Mouse (Mus musculus): ENCODE data around the gene Col6a5.

Gene Col6a5

DNA sequence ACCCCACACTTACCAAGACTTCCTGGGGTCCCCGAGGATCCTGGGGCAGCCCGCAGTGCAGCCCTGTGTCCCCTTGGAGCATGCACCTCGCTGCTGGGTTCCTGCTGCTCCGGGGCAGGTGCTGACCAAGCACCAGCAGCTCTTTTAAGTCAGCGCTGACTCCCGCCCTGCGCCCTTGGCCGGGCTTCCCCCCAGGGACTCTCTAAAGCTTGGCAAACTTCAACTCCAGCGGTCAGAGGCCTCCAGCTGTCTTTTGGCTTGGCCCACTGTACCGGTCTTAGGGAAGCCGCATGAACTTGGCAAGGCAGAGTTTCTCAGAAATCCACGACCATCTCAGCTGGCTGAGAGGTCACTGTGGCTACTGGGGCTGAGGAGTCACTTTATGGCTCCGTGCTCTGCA lies at the start of gene Col6a5:
Gene Col6a5 (minus strand): TSS at position 111 of the 400 bp plus-strand sequence.
- no peak for DNase-seq (ENCODE audit: low read depth, low spot score)

DNA sequence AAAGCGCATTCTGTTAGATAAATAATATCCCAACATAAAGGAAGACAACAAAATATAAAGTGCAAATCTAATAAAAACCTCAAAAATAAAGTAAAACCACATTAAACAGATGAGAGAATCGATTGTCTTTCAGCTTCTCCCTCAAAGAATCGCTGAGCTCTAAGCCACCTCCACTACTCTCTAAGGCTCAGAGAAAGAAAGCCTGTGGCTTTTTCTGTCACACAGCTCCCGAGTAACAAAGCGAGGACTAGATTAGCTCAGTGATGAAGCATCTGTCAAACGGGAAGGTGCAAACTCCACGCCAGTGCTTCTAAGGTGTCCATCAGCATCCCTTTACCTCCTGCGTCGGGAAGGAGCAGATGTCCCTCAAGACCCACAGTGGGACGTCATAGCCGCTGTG lies 37.5 kb upstream of the Col6a5 start:
- no peak for DNase-seq (ENCODE audit: low read depth, low spot score)

DNA sequence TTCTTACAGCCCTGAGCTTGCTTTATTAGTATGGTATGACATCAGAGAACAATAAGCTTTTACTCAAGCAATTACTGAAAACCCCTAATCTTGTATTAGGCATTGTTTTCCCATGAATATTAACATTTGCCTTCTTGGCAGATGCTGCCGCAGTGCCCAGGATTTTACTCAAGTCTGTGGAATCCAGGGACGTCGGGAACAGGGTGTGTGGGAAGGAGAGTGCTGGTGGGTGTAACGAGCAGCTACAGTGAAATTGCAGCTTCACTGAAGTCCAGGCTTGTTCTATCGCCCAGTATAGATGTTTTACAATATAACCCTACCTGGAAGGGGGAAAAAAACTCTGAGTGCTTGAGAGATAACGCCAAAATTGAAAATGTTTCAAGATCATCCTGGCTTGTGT lies 32.0 kb upstream of the Col6a5 start:
- DNase-seq (ENCODE audit: low read depth, low spot score) = no peak

DNA sequence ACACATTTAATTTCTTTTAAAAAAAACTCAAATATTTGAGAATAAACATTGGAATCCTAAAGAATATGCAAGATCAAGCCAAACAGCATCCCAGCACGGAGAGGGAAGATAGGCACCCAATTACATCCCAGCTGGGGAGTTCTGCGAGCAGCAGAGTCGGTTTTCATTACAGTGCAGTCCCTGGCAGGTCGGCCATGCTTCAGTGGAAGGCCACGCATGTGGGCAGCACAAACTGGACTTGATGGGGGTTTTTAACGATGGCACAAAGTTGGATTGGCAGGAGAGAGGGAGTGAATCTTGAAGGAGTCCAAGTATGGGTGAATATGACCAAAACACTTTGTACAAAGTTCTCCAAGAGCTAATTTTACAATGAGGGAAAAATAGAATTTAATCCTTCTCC lies 29.7 kb upstream of the Col6a5 start:
- DNase-seq (ENCODE audit: low read depth, low spot score) = no peak

DNA sequence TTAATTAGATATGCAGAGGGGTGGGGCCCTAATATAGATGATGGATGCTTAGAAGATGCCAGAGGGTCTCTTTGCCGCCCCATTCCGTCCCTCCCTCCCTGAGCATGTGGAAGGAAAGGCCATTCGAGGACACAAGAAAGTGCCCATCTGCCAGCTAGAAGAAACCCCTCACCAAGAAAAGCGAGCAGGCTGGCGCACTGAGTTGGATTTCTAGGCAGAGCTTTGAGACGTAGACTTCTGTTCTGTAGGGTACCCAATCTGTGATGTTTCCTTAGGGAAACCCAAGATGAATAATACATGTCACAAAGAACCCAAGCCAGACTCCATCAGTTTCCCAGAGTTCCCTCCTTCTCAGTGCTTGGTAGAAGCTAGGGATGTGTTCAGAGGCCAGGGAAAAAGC lies 29.0 kb upstream of the Col6a5 start:
- no peak for DNase-seq (ENCODE audit: low read depth, low spot score)

DNA sequence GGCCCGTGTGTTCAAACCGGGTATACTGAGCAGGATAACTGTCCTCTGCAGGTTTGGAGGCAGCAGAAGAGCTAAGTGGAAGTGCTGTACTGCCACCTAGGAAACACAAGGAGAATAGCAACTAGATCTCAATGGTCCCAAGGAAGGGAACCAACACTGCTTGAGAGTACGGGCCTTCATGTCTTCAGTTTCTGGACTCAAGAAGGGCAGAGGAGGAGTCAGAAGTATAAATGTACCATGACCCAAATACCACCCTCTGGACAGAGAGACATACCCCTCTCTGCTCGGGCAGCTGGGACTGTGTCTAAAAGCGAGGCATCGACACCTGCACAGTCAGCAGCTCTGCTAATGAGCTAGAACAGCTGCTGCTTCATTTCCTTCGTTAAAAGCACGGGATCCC lies 27.7 kb upstream of the Col6a5 start:
- peak; percentile 43 for DNase-seq (ENCODE audit: low read depth, low spot score)

DNA sequence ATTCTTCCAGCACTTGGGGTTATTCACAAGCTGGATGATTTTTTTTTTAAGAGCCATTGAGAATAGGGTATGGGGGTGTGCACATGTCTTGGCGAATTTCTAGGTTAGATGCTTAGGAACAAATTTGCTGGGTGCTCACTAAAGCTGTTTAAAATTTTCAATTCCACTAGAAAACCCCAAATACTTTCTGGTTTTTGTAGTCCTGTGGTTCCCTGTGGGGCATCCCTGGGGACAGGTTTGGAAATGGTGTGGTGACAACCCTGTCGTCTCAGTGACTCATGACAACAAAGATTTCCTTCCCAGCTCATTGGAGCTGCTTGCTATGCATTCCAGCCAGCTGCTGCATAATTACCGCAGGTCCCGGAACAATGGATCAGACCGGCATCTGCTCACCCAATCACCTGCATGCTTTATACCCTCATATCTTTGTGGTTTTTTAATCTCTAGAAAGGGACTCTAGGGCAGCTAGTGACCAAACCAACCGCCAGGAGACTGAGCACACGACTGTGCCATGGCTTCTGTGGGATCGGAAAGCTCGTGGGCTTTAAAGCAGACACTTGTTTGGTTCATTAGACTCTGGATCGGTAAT lies 24.6 kb upstream of the Col6a5 start:
- no peak for DNase-seq (ENCODE audit: low read depth, low spot score)

DNA sequence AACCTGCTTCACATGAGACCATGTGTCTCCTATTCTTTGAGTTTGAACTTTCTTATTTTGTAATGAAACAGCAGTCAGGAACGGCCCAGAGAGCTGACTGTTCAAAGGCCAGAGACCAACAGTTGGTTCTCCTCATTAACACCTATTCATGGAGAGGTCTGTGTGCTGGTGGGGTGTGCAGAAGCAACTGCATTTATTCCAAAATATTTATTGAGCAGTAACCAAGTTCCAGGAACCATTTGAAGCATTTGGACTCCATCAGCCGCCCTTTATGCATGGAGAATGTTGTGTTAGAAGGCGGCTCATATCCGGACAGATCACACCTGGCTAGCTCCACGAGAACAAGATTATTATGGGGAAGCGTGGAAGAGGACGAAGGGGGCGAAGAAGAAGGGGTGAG lies 18.0 kb upstream of the Col6a5 start:
- DNase-seq (ENCODE audit: low read depth, low spot score) = no peak

DNA sequence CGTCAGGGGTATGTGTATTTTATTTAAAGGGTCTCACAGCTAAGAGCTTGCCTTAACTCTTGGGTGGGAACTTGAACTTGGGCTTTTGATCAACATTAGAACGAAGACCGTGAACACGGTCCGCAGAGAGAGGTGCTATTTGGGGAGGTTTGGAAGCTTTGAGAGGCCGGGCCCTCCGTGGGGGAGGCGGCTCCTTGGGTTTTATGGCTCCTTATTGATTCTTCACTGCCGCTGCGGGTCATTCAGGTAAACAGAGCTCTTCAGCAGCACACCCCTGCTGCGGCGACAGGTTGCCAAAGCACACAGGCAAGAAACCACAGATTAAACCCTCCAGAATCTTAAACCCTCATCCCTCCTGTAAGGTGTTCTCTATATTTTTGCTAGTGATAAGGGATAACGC lies 16.4 kb upstream of the Col6a5 start:
- peak; percentile 57 for DNase-seq (ENCODE audit: low read depth, low spot score)

DNA sequence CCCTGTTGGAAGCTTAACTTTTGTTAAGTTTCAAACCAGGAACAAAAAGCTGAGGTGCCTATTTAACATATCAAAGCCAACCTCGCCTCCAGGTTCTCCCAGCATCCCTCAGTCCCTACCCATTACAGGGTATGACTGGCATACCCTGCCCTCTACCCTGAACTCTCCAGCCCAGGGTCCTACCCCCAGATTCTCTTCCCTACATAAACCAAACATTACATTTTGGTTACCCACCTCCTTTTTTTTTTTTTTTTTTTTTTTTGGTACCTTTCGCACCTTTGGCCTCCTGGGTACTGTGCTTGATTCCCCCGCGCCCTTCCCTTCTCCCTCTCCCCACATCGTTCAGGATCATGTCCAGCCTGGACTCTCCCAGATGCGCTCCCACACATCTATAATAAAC lies 15.9 kb upstream of the Col6a5 start:
- no peak for DNase-seq (ENCODE audit: low read depth, low spot score)

DNA sequence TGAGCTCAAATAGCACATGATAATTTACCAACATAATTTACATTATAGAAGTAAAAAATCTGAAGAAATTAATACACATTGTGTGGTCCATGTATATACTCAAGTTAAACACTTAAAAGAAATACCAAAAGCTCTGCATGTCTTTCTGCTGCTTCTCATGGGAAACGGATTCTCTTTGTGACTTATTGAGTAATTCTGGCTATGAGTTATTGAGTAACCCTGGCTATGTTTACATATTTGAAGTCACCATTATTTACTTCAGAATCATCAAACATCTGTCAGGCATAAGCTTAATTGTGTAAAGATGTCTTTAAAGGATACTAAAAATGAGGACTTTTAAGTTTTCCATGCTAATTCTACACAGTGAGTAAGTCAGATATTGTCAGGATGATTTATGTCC lies 13.3 kb upstream of the Col6a5 start:
- no peak for DNase-seq (ENCODE audit: low read depth, low spot score)

DNA sequence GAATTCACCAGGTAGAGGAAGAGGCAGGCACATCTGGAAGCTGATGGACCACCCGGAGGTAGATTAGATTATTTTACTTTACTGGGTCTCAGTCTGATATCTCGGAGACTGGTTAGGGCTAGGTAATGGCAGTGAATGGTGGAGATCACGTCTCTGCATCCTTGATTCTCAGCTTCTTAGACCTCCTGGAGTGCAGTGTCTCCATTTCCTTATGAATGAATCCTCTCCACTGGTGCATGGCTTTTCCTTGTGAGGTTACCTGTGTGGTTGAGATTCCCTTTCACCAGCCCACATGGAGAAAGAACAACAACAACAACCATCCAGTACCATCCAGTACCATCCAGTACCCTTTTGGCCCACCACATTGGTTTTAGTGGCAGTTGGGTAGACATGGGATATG lies 11.6 kb upstream of the Col6a5 start:
- peak; percentile 75 for DNase-seq (ENCODE audit: low read depth, low spot score)

DNA sequence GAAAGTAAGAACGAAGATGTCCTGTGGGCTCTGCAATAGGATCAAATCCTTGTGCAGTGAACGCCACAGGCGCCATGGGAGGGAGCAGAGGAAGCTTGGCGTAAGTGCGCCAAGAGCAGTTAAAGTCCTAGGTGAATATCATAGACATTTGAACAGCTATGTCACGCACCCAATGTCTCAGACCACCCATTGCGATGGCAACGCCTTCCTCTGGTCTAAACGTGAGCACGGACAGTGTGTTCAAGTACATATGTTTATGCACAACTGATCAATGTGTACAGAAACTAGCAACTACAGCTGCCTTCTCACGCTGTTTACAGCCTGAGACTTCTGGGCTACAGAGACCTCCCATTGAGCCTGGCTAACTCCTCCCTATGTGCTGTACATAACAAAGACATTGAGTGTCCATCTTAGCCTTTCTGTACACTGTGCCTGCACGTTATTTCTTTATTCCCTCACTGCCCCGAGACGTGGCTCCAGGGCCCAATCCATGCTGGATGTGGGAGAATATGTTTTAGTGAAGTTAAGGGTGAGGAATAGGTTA lies 11.0 kb upstream of the Col6a5 start:
- DNase-seq (ENCODE audit: low read depth, low spot score) = peak; percentile 82

DNA sequence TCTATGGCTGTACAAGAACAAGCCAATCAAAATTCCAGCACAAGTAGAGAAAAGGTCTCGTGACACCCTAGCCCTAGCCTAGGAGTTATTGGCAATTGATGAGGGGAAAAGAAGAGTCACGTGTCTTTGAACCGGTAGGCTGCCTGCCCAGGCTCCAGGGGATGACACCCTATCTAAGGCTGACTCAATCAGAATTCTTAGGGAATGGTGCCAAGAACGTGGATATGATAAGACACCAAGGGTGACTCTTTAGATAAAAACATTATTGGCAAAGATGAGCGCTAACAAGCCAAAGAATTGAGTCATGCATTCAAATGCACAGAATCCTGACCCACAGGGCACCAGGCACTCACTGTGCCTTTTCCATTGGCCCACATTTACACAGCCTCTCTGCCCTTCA lies 10.5 kb upstream of the Col6a5 start:
- no peak for DNase-seq (ENCODE audit: low read depth, low spot score)

DNA sequence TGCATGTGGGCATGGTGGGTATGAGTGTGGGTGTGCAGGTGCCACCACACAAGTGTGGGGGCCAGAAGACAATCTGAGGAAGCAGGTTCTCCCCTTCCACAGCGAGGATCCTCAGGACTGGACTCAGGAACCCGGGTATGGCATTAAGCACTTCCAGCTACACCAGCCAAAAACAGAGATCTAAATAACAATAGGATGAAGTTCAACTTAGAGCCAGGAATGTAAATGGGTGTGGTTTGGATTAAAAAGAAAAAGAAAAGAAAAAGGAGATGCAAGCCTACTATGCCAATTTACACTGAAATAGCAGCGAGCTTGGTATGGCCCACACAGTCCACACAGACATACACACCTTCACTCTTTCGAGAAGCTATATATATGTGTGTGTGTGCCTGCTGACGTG lies 7.5 kb upstream of the Col6a5 start:
- DNase-seq (ENCODE audit: low read depth, low spot score) = peak; percentile 63

DNA sequence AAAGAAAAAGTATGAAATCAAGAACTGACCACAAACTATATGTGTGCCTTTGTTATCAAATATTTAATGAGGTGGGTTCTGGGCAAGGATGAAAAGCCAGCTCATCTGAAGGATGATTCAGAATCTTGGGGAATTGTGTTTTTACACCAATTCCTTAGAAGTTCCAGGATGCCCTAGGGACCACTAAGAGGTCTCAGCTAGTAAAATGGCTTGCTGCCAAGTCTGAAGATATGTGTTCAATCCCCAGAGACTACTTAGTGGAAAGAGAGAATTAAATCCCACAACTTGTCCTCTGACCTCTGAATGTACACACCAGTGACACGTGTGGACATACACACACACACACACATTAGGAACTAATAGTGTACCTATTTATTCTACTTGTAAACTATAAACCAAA lies 1.3 kb downstream of the Col6a5 start:
- no peak for DNase-seq (ENCODE audit: low read depth, low spot score)

DNA sequence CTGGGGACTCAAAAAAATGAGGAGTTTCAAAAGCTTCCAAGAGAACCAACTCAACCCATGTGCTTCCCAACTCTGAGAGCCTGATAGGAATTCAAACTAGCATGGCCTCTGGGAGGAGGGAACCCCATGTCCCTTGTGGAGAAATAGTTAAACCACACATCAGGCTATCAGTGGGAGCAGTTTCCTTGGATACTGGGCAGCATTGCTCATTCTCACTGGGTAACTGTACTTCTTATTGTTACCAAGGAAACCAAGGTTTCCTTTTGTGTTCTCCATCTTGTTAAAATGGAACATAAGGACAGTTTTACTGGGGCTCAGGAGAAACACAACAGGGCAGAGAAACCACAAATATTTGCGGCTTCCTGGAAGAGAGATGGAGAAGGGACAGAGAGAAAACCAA lies 10.7 kb downstream of the Col6a5 start:
- no peak for DNase-seq (ENCODE audit: low read depth, low spot score)

DNA sequence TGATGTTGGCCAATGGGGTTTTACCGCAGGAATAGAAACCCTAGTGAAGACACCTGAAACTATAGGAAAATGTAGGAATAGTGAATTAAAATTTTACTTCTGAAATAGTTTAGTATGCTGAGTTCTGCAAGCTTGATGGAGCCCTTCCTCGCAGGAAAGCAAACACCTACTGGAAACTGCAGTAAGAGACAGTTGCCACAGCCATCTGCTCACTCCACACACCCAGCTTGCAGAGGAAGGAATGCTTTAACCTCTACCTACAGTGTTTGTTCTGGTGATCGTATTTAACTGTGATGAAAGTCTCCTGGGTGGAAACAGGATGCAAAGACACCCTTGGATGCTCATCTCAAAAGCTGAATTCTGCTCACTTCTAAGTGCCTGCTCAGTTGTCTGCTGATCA lies 12.9 kb downstream of the Col6a5 start:
- DNase-seq (ENCODE audit: low read depth, low spot score) = no peak

DNA sequence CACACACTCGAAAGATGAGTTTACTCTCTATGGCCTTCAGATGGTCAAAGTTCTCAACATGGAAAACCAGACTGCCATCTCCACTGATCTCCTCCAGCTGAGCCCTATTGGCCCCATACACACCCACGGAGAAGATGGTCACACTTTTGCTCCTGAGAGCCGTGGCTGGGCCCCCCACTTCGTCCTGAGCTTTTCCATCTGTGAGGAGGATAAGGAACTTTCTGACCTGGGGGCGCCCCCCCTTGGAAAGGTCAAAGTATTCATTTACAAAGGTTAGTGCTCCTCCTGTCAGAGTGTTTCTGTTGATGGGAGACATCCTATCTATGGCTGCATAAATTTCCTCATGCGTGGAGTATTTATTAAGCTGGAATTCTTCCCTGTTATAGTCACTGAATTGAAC lies 26.6 kb downstream of the Col6a5 start:
- no peak for DNase-seq (ENCODE audit: low read depth, low spot score)

DNA sequence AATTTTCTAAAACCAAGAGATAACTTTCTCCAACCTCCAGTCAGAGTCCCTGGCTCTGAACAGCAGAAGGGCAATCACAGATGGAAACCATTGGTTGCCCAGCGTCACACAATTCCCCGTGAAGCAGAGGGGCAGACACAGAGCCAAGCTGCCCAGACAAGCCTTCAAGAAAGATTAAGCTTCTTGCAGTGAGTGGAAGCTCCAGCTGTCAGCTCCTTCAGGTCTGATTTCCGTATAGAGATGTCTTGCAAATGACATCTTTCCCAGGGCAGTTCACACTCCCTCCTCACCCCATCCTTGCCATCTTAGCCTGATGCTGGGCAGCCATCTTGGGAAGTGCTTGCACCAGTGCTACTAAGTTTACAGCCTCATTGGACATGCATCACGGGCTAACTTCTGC lies 31.2 kb downstream of the Col6a5 start:
- no peak for DNase-seq (ENCODE audit: low read depth, low spot score)

DNA sequence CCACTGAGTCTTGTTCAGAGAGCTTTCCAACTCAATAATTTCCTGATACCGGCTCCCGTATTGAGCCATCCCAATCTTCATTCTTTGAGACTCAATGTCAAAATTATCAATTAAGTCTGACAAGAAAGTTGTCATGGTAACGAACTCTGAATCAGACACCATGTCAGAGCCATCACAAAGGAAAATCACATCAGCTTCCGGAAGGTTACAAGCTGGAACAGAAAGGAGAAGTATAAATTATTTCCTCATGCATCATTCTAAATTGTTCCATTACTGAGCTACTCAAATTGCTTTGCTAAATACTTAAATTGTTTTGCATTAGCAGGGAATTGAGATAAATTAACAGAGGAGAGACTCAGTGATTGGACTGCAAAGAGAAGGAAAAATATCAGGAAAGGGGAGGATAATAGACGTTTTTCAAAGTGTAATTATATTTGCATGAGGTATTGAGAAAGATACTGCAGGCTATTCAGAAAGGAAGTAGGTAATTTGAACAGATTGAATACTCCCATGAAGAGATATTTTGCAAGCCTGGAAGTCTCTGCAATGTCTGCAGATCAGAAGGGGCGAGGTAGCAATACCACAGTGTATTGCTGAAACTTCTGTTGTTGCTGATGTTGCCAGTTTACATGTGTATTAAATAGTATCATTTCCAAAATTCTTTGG lies 31.9 kb downstream of the Col6a5 start:
- no peak for DNase-seq (ENCODE audit: low read depth, low spot score)

DNA sequence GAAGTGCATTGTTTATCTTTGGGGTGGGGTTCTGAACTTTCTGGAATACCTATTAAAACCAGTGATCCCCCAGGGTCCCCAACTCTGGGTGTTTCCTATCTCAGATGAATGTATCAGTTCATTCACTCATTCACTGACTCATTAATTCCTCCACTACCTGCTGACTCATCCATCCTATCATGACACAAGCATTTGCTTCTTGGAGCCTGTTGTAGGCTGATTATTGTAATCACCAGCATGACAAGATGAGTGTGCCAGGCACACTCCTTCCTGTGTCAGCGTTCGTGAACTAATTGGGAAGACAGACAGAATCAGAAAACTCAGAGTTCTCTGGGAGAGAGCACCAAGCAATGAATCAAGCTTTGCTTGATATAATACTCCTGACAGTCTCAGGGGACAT lies 36.8 kb downstream of the Col6a5 start:
- no peak for DNase-seq (ENCODE audit: low read depth, low spot score)

DNA sequence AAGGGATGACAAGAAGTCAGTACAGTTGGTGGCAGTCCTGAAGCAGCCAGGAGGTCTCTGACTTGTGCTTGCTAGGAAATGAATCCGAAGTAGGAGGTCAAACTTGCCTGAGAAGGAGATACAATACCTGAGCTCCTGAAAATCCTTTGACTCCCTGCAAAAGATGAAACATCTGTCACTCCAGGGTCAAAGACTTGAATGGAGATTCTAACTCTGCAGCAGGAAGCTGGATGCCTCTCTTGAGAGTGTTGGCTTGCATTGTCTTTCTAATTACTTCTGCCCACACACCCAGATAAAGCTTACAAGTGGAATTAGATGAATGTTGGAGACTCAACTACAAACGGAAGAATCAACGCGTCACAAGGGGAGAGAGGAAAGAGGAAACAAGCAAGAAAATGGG lies 45.3 kb downstream of the Col6a5 start:
- DNase-seq (ENCODE audit: low read depth, low spot score) = peak; percentile 93

DNA sequence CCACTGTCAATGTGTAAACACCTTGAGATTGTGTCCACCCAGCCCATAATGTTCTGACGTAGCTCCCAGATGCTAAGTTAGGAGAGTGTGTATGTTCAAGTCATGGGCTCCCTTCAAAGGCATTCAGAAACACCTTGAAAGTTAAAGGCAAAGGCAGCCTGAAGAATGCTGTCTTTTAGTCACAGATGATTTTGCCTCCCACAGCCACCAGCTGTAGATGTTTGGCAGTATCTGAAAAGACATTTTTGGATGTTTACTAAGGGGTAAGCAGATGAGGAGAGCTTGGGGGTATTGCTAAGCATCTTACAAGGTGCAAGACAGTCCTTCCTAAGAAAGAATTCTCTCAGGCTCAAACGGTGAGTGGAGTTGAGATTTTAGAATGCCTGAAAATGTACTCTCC lies 50.3 kb downstream of the Col6a5 start:
- DNase-seq (ENCODE audit: low read depth, low spot score) = no peak
